ENCODE assay signal across 10 mouse cellular contexts in the genomic region with DNA sequence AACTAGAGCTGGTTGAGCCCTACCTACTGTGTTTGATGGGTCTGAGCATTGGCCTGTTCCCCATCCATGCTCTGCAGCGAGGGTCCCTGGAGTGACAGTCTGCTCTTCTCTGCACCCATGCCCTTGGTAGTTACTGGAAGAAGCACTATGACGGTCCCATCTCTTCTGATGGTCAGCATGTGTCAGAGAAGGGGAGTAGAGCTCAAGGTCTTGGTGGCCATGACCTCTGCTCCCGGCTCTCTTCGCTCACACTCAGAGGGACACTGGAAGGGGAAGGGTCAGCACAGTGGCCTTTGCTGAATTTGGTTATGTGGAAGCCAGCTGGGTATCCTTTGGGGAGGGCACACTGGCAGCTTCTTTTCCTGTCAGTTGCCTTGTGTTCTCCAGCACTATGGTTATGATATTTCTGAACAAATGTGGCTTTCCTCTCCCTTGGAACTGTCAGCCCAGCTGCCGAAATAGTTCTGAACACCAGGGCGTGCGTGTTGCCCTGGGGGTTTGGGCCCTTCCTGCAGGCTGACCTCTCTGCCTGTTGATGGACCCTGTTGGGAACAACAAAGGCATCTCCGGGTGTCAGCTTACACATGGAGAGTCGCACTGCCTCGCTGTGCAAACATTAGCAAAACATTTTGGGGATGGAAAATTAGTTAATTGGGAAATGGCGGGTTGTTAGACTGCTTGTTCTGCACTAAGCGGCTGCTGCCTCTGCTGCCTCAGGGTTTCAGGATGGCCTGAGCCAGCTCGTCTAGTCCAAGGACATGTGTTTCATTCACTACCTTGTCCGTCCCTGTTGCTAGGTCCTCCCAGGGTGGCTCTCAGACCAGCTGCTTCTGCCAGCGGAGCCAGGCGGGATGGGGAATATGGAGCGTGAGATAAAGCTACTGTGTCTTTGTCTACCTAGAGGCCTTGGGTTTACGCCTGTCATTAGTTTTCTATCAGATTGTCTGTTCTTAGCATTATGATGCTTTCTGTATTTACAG.
A peak's percentile ranks its signal among the peaks of the same experiment; 100 is the strongest.
DNase-seq lines count a peak whose midpoint lies in the region; ATAC-seq lines count a peak whose summit lies in the region.
"Had no signal": no experiment of that assay in that cellular context is flagged by ENCODE, and none has a peak within 500 bp of the region (broad histone marks: within the 10 kb centered on the region; RNA-seq: fewer than 3 reads in every experiment).

No protein-coding gene starts in this region.

- no peaks in the 10 kb centered on the region for H3K27me3 ChIP-seq in kidney, embryonic 16.5 days (ENCODE audit: insufficient read depth, low read length)
- H3K27me3 ChIP-seq in hindbrain, embryonic 10.5 days (ENCODE audit: insufficient read depth, poor library complexity, severe bottlenecking): no peaks in the 10 kb centered on the region
- no peaks in the 10 kb centered on the region for H3K27me3 ChIP-seq in midbrain, embryonic 13.5 days

- no peak overlapping the region for H3K4me3 ChIP-seq in kidney, embryonic 16.5 days (ENCODE audit: low read length)
- H3K4me3 ChIP-seq in hindbrain, embryonic 10.5 days: no peak overlapping the region; the same call in 1 of the 2 replicates
- no peak overlapping the region for H3K4me3 ChIP-seq in midbrain, embryonic 13.5 days (replicated peaks)

- 43% methylated on average over 18 of the region's 18 CpGs for WGBS in kidney, embryonic 16.5 days
- WGBS in hindbrain, embryonic 10.5 days: 32% methylated on average over 18 of the region's 18 CpGs
- 37% methylated on average over 18 of the region's 18 CpGs for whole genome bisulfite sequencing in midbrain, embryonic 13.5 days

- H3K36me3 ChIP-seq in kidney, embryonic 16.5 days (ENCODE audit: insufficient read depth, low read length): no peaks in the 10 kb centered on the region
- no peaks in the 10 kb centered on the region for H3K36me3 ChIP-seq in hindbrain, embryonic 10.5 days
- H3K36me3 ChIP-seq in midbrain, embryonic 13.5 days: no peaks in the 10 kb centered on the region

- H3K9me3 ChIP-seq in kidney, embryonic 16.5 days (ENCODE audit: low read length): peaks cover 3% of the 10 kb centered on the region; the same call in 1 of the 2 replicates
- H3K9me3 ChIP-seq in hindbrain, embryonic 10.5 days: no peaks in the 10 kb centered on the region
- no peaks in the 10 kb centered on the region for H3K9me3 ChIP-seq in midbrain, embryonic 13.5 days

- H3K27ac ChIP-seq in kidney, embryonic 16.5 days (ENCODE audit: low read length): no peak overlapping the region
- peak overlapping the region; percentile 59 for H3K27ac ChIP-seq in hindbrain, embryonic 10.5 days
- H3K27ac ChIP-seq in midbrain, embryonic 13.5 days: peak overlapping the region; percentile 81

- no peak for DNase-seq in kidney, postnatal 4 days
- peak; percentile 45 for DNase-seq in brain, adult 2 months (ENCODE audit: low read depth, low spot score)
- DNase-seq in hindbrain, embryonic 10.5 days (ENCODE audit: low spot score): peak; percentile 50
- no peak for DNase-seq in kidney, postnatal 10 days
- DNase-seq in urinary bladder, adult 18-20 months (ENCODE audit: low spot score in 2 of 2): no peak
- no peak for DNase-seq in spleen, adult 12 weeks (ENCODE audit: low spot score)
- DNase-seq: gastrocnemius, postnatal 36 days; layer of hippocampus, adult 9-11 months had no signal

- H3K4me2 ChIP-seq in kidney, embryonic 16.5 days (replicated peaks; ENCODE audit: low read depth, low read length): no peak overlapping the region
- no peak overlapping the region; the same call in 1 of the 2 replicates for H3K4me2 ChIP-seq in midbrain, embryonic 13.5 days (replicated peaks)

- peaks cover 14% of the 10 kb centered on the region for H3K4me1 ChIP-seq in kidney, embryonic 16.5 days (ENCODE audit: insufficient read depth, low read length)
- peaks cover 69% of the 10 kb centered on the region for H3K4me1 ChIP-seq in hindbrain, embryonic 10.5 days (replicated peaks)
- peaks cover 62% of the 10 kb centered on the region for H3K4me1 ChIP-seq in midbrain, embryonic 13.5 days (replicated peaks)

- 0 out of 2 replicates have a peak, but pooled peaks have one; percentile 21 for ATAC-seq in kidney, embryonic 16.5 days (ENCODE audit: low FRiP score, low TSS enrichment)
- ATAC-seq in midbrain, embryonic 13.5 days: no peak

- no peak overlapping the region for H3K9ac ChIP-seq in kidney, embryonic 16.5 days (replicated peaks; ENCODE audit: low read length)
- peak overlapping the region; percentile 28; the same call in 1 of the 2 replicates for H3K9ac ChIP-seq in midbrain, embryonic 13.5 days (replicated peaks)

Comparison
In these comparisons a context has a peak if more than half of its experiments do, and no peak if none do; other contexts are left out.
1. DNase-seq: peak in brain, adult 2 months (single experiment) and hindbrain, embryonic 10.5 days (single experiment); none in kidney, postnatal 4 days (0 of 2), kidney, postnatal 10 days (single experiment), urinary bladder, adult 18-20 months (0 of 2) and spleen, adult 12 weeks (single experiment).